Mouse (Mus musculus) thymus, adult 2 months (tissue): ENCODE measurements around the gene Snai1. TPM values are rescaled to one million over a fixed set of nuclear protein-coding genes. Genes with fewer than 3 reads are reported as not detected.

Experiments
- DNase-seq: peaks from one replicate; pipeline ENCODE4 v3.0.0; 2021
- H3K27ac ChIP-seq: fragments of 200-500 bp; 2 replicates; pipeline ENCODE4 v1.5.1; 2012; ENCODE audit warnings: low read length, control low read depth; ENCODE audit not compliant: control insufficient read depth, insufficient read depth
- H3K27me3 ChIP-seq: fragments of 200-500 bp; 2 replicates; pipeline ENCODE4 v1.6.1; 2012; ENCODE audit warnings: mild to moderate bottlenecking, low read length, moderate library complexity, mixed read lengths; ENCODE audit not compliant: control insufficient read depth, insufficient read depth
- H3K36me3 ChIP-seq: fragments of 200-500 bp; 2 replicates; pipeline ENCODE4 v1.6.1; 2012; ENCODE audit warnings: mild to moderate bottlenecking, low read length, moderate library complexity; ENCODE audit not compliant: control insufficient read depth, insufficient read depth
- H3K4me1 ChIP-seq: fragments of 200-500 bp; replicated peaks from 2 replicates; pipeline ENCODE4 v1.6.1; 2012; ENCODE audit warnings: low read length; ENCODE audit not compliant: control insufficient read depth, insufficient read depth
- H3K4me3 ChIP-seq: fragments of 200-500 bp; 2 replicates; pipeline ENCODE4 v1.5.1; 2012; ENCODE audit warnings: mild to moderate bottlenecking, low read length, control low read depth, moderate library complexity; ENCODE audit not compliant: control insufficient read depth, insufficient read depth
- CTCF ChIP-seq: fragments of 200-500 bp; IDR thresholded peaks from 2 replicates; pipeline ENCODE4 v1.5.1; 2012; ENCODE audit warnings: mild to moderate bottlenecking, control low read depth, low read length, moderate library complexity, borderline replicate concordance; ENCODE audit not compliant: control insufficient read depth, poor library complexity, insufficient read depth; ENCODE audit errors: extremely low read depth
- POLR2A ChIP-seq: fragments of 200-500 bp; IDR thresholded peaks from 2 replicates; pipeline ENCODE4 v1.6.1; 2012; ENCODE audit warnings: mild to moderate bottlenecking, low read length, control low read depth, moderate library complexity; ENCODE audit not compliant: control insufficient read depth, poor library complexity, insufficient read depth; ENCODE audit errors: extremely low read depth
- WGBS: fragments of 180-500 bp; shearing (Covaris S2); methylation state at CpG from one replicate; pipeline ENCODE4 v1.1.7; 2018; 5-methylcytosine and 5-hydroxymethylcytosine counted together
- polyA plus RNA-seq: library from polyadenylated mRNA; depleted of rRNA; stranded (reverse); fragments of >200 nt; gene quantifications from 2 replicates; pipeline ENCODE4 v1.2.3, GENCODE M21; 2012

The Snai1 gene
- polyA plus RNA-seq, 1 experiment, result 10.7 TPM

- H3K4me3 ChIP-seq, result no peak overlapping the region
- peaks cover 39% of the 10 kb centered on the region for H3K36me3 ChIP-seq
- no peak overlapping the region for H3K27ac ChIP-seq
- peaks cover 38% of the 10 kb centered on the region for H3K4me1 ChIP-seq
- 99% methylated on average over 3 of the region's 3 CpGs for WGBS
- DNase-seq, result no peak
- no peak for TF ChIP-seq CTCF
- no peak for TF ChIP-seq POLR2A
- no peaks in the 10 kb centered on the region for H3K27me3 ChIP-seq
Observed at GRCm38 (mm10) chr2:167507719-167508385, 30.1 kb upstream of the Snai1 start.

GRCm38 (mm10) chr2:167508569-167508968 lies 29.4 kb upstream of the Snai1 start:
- no peak for DNase-seq
- Histone ChIP-seq H3K27me3 (no peaks in the 10 kb centered on the region), H3K27ac (no peak overlapping the region), H3K4me1 (peaks cover 38% of the 10 kb centered on the region), H3K4me3 (no peak overlapping the region), H3K36me3 (peaks cover 46% of the 10 kb centered on the region)
- 97% methylated on average over 4 of the region's 4 CpGs for WGBS
- TF ChIP-seq POLR2A (no peak), CTCF (no peak)

- WGBS, result 36% methylated on average over 3 of the region's 3 CpGs
- Histone ChIP-seq H3K4me3 (no peak overlapping the region), H3K27me3 (no peaks in the 10 kb centered on the region), H3K27ac (peak overlapping the region; percentile 80), H3K4me1 (peaks cover 24% of the 10 kb centered on the region), H3K36me3 (peaks cover 65% of the 10 kb centered on the region)
- DNase-seq, result peak; percentile 33
- TF ChIP-seq CTCF (no peak), POLR2A (no peak)
Observed at GRCm38 (mm10) chr2:167510485-167510884, 27.5 kb upstream of the Snai1 start.

- Histone ChIP-seq H3K4me1 (peaks cover 18% of the 10 kb centered on the region), H3K4me3 (no peak overlapping the region), H3K27me3 (no peaks in the 10 kb centered on the region), H3K36me3 (peaks cover 80% of the 10 kb centered on the region), H3K27ac (no peak overlapping the region)
- no peak for TF ChIP-seq POLR2A
- no peak for TF ChIP-seq CTCF
- DNase-seq, result no peak
- 97% methylated on average over 9 of the region's 9 CpGs for WGBS
Observed at GRCm38 (mm10) chr2:167512365-167512764, 25.6 kb upstream of the Snai1 start.

- H3K27me3 ChIP-seq, result no peaks in the 10 kb centered on the region
- H3K36me3 ChIP-seq, result peaks cover 80% of the 10 kb centered on the region
- H3K27ac ChIP-seq, result no peak overlapping the region
- TF ChIP-seq CTCF (no peak), POLR2A (no peak)
- DNase-seq, result peak; percentile 37
- no peak overlapping the region for H3K4me3 ChIP-seq
- WGBS, result 95% methylated on average over 5 of the region's 5 CpGs
- H3K4me1 ChIP-seq, result peaks cover 15% of the 10 kb centered on the region
Observed at GRCm38 (mm10) chr2:167512970-167513369, 25.0 kb upstream of the Snai1 start.

GRCm38 (mm10) chr2:167514641-167515040 lies 23.4 kb upstream of the Snai1 start:
- TF ChIP-seq POLR2A, result no peak
- no peak for TF ChIP-seq CTCF
- no peak overlapping the region for H3K27ac ChIP-seq
- no peak for DNase-seq
- no peak overlapping the region for H3K4me3 ChIP-seq
- peaks cover 70% of the 10 kb centered on the region for H3K36me3 ChIP-seq
- H3K4me1 ChIP-seq, result peaks cover 11% of the 10 kb centered on the region
- over 99% methylated on average over 4 of the region's 4 CpGs for WGBS
- no peaks in the 10 kb centered on the region for H3K27me3 ChIP-seq

- no peak for TF ChIP-seq CTCF
- TF ChIP-seq POLR2A, result no peak
- H3K4me3 ChIP-seq, result no peak overlapping the region
- H3K4me1 ChIP-seq, result peaks cover 4% of the 10 kb centered on the region
- no peak for DNase-seq
- no peaks in the 10 kb centered on the region for H3K27me3 ChIP-seq
- H3K27ac ChIP-seq, result no peak overlapping the region
- 94% methylated on average over 5 of the region's 5 CpGs for WGBS
- H3K36me3 ChIP-seq, result peaks cover 70% of the 10 kb centered on the region
Observed at GRCm38 (mm10) chr2:167515688-167516087, 22.3 kb upstream of the Snai1 start.
